Mouse (Mus musculus) kidney, adult 2 months (tissue): Measurements from ENCODE around the gene Plcb1.

Experiments used
- CTCF ChIP-seq: fragments of 200-500 bp; conservative IDR thresholded peaks from 2 replicates; pipeline ENCODE4 v1.5.1; 2011; ENCODE audit warnings: low read depth, mild to moderate bottlenecking, control low read depth, low read length, moderate library complexity, mixed read lengths; ENCODE audit not compliant: insufficient read depth, insufficient read length
- POLR2A ChIP-seq: fragments of 200-500 bp; IDR thresholded peaks from one replicate; pipeline ENCODE4 v1.6.1; 2011; ENCODE audit warnings: low read depth, low read length, control low read depth

DNA sequence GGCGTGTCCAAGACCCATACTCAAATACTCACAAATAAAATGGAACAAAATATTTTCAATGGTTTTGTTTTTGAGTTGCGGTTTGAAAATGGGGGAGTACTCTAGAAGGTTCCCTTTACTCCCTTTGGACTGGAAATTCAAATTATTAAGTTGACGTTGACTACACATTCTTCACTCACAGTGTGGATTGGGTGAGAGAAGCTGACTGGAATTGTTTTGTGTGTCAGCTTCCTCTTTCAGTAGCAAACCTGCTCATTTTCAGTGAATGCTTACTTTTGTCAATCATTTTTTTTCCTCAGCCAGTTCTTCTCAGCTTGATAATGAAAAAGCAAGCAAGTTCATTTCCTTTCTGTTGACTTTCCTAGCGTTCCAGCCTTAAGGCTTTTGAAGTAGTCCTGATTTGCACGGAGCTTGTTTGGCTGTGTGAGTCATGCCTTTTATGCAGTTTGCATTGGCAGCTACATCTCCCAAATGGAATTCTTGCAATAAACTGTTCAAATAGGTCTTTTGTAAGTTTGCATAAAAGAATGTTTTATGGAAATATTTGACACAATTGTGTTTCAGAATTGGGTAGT lies 306.8 kb downstream of the Plcb1 start:
- no peak for TF ChIP-seq POLR2A
- no peak for TF ChIP-seq CTCF
